Mouse (Mus musculus) hindbrain, embryonic 16.5 days (tissue): ENCODE results near the gene Pecam1. TPM values are rescaled to one million over a fixed set of nuclear protein-coding genes. Genes with fewer than 3 reads are reported as not detected.
"Not testable (repeated sequence)": the region's sequence is repeated elsewhere in the genome, so short reads cannot be mapped to it uniquely, and the experiment has no call there.

ENCODE experiments used
- ATAC-seq: fragments of 200-750 bp; cut with Nextera tagmentation; 2 replicates; pipeline ENCODE4 v1.8.0; 2017; ENCODE audit warnings: moderate TSS enrichment, moderate library complexity
- H3K27ac ChIP-seq: fragments of 300-500 bp; sonication (generic); 2 replicates; pipeline ENCODE4 v1.5.1; 2014; ENCODE audit warnings: low read depth, mild to moderate bottlenecking, control low read depth, low read length, moderate library complexity
- H3K27me3 ChIP-seq: fragments of 300-500 bp; sonication (generic); replicated peaks from 2 replicates; pipeline ENCODE4 v1.6.1; 2014; ENCODE audit warnings: low read length; ENCODE audit not compliant: control insufficient read depth, insufficient read depth
- H3K36me3 ChIP-seq: fragments of 300-500 bp; sonication (generic); 2 replicates; pipeline ENCODE4 v1.6.1; 2014; ENCODE audit warnings: mild to moderate bottlenecking, low read length, moderate library complexity, mixed read lengths; ENCODE audit not compliant: control insufficient read depth, insufficient read depth
- H3K4me1 ChIP-seq: fragments of 300-500 bp; sonication (generic); 2 replicates; pipeline ENCODE4 v1.6.1; 2014; ENCODE audit warnings: low read depth, low read length; ENCODE audit not compliant: control insufficient read depth, insufficient read depth
- H3K4me2 ChIP-seq: fragments of 300-500 bp; sonication (generic); 2 replicates; pipeline ENCODE4 v1.6.1; 2014; ENCODE audit warnings: mild to moderate bottlenecking, low read length, control low read depth, moderate library complexity
- H3K4me3 ChIP-seq: fragments of 300-500 bp; sonication (generic); 2 replicates; pipeline ENCODE4 v1.5.1; 2014; ENCODE audit warnings: mild to moderate bottlenecking, low read length, control low read depth, moderate library complexity
- H3K9ac ChIP-seq: fragments of 300-500 bp; sonication (generic); 2 replicates; pipeline ENCODE4 v1.6.1; 2014; ENCODE audit warnings: low read depth, mild to moderate bottlenecking, control low read depth, low read length, moderate library complexity
- H3K9me3 ChIP-seq: fragments of 300-500 bp; sonication (generic); 2 replicates; pipeline ENCODE4 v1.6.1; 2014; ENCODE audit warnings: mild to moderate bottlenecking, low read length, moderate library complexity; ENCODE audit not compliant: control insufficient read depth
- WGBS: fragments of 180-500 bp; shearing (Covaris S2); extraction: QIAGEN DNeasy Blood & Tissue Kit; methylation state at CpG from one replicate; pipeline ENCODE4 v1.1.7; 2014; 5-methylcytosine and 5-hydroxymethylcytosine counted together
- polyA plus RNA-seq: library from polyadenylated mRNA; unstranded; fragments of >200 nt; fragmentation: Nextera tagmentation; extraction: Ambion mirVana; gene quantifications from 2 replicates; pipeline ENCODE4 v1.2.1, GENCODE M21; 2015

Pecam1 gene
- polyA plus RNA-seq, 1 experiment from 2014 or later = 16.4 TPM

- peaks cover 4% of the 10 kb centered on the region; the same call in 1 of the 2 replicates for H3K4me1 ChIP-seq
- ATAC-seq = no peak
- H3K27ac ChIP-seq = no peak overlapping the region
- H3K4me2 ChIP-seq = no peak overlapping the region
- no peak overlapping the region for H3K9ac ChIP-seq
- no peaks in the 10 kb centered on the region for H3K9me3 ChIP-seq
- H3K27me3 ChIP-seq = no peaks in the 10 kb centered on the region
- WGBS = 27% methylated on average over 9 of the region's 9 CpGs
- H3K4me3 ChIP-seq = no peak overlapping the region
- no peaks in the 10 kb centered on the region for H3K36me3 ChIP-seq
These were observed 110.4 kb downstream of the Pecam1 start for GRCm38 (mm10) chr11:106640059-106640458.

- Histone ChIP-seq H3K9me3 (no peaks in the 10 kb centered on the region), H3K4me1 (peaks cover 4% of the 10 kb centered on the region; the same call in 1 of the 2 replicates), H3K4me2 (no peak overlapping the region), H3K36me3 (no peaks in the 10 kb centered on the region), H3K27me3 (no peaks in the 10 kb centered on the region), H3K27ac (no peak overlapping the region), H3K4me3 (no peak overlapping the region), H3K9ac (no peak overlapping the region)
- no peak for ATAC-seq
- 23% methylated on average over 5 of the region's 5 CpGs for WGBS
These were observed 111.1 kb downstream of the Pecam1 start for GRCm38 (mm10) chr11:106639356-106639692.

- H3K36me3 ChIP-seq = no peaks in the 10 kb centered on the region
- peaks cover 4% of the 10 kb centered on the region; the same call in 1 of the 2 replicates for H3K4me1 ChIP-seq
- no peak overlapping the region for H3K4me3 ChIP-seq
- no peaks in the 10 kb centered on the region for H3K9me3 ChIP-seq
- no peak overlapping the region for H3K9ac ChIP-seq
- no peak overlapping the region for H3K4me2 ChIP-seq
- no peak for ATAC-seq
- H3K27ac ChIP-seq = no peak overlapping the region
- no peaks in the 10 kb centered on the region for H3K27me3 ChIP-seq
- 34% methylated on average over 9 of the region's 9 CpGs for WGBS
These were observed 111.7 kb downstream of the Pecam1 start for GRCm38 (mm10) chr11:106638551-106639355.

GRCm38 (mm10) chr11:106637754-106638153 lies 112.7 kb downstream of the Pecam1 start:
- no peaks in the 10 kb centered on the region for H3K36me3 ChIP-seq
- no peaks in the 10 kb centered on the region for H3K9me3 ChIP-seq
- H3K9ac ChIP-seq = no peak overlapping the region
- no peak overlapping the region for H3K4me2 ChIP-seq
- H3K27me3 ChIP-seq = no peaks in the 10 kb centered on the region
- no peak overlapping the region for H3K4me3 ChIP-seq
- WGBS = 14% methylated on average over 7 of the region's 7 CpGs
- peaks cover 4% of the 10 kb centered on the region; the same call in 1 of the 2 replicates for H3K4me1 ChIP-seq
- ATAC-seq = no peak
- H3K27ac ChIP-seq = no peak overlapping the region

GRCm38 (mm10) chr11:106635946-106636345 lies 114.5 kb downstream of the Pecam1 start:
- WGBS = 50% methylated on average over 2 of the region's 2 CpGs
- Histone ChIP-seq H3K4me3 (no peak overlapping the region), H3K27ac (no peak overlapping the region), H3K4me1 (peaks cover 4% of the 10 kb centered on the region; the same call in 1 of the 2 replicates), H3K27me3 (no peaks in the 10 kb centered on the region), H3K9me3 (0 out of 2 replicates have a peak, but pooled peaks cover 4% of the 10 kb centered on the region), H3K9ac (no peak overlapping the region), H3K36me3 (no peaks in the 10 kb centered on the region), H3K4me2 (no peak overlapping the region)
- ATAC-seq = no peak

- WGBS = 98% methylated on average over 3 of the region's 3 CpGs
- not testable (repeated sequence) for H3K4me2 ChIP-seq, H3K27me3 ChIP-seq, H3K9me3 ChIP-seq, H3K27ac ChIP-seq, H3K9ac ChIP-seq, H3K4me1 ChIP-seq, H3K36me3 ChIP-seq, ATAC-seq, H3K4me3 ChIP-seq
These were observed 116.3 kb downstream of the Pecam1 start for GRCm38 (mm10) chr11:106634175-106634574.

- ATAC-seq = no peak
- Histone ChIP-seq H3K27me3 (no peaks in the 10 kb centered on the region), H3K36me3 (no peaks in the 10 kb centered on the region), H3K4me1 (peaks cover 4% of the 10 kb centered on the region; the same call in 1 of the 2 replicates), H3K9me3 (0 out of 2 replicates have a peak, but pooled peaks cover 4% of the 10 kb centered on the region), H3K4me3 (no peak overlapping the region), H3K4me2 (no peak overlapping the region), H3K9ac (no peak overlapping the region), H3K27ac (no peak overlapping the region)
- WGBS = 80% methylated on average over 2 of the region's 2 CpGs
These were observed 117.0 kb downstream of the Pecam1 start for GRCm38 (mm10) chr11:106633456-106633855.

GRCm38 (mm10) chr11:106627692-106628091 lies 122.7 kb downstream of the Pecam1 start:
- ATAC-seq = peak; percentile 42; the same call in 1 of the 2 replicates
- Histone ChIP-seq H3K27me3 (no peaks in the 10 kb centered on the region), H3K4me1 (no peaks in the 10 kb centered on the region), H3K9me3 (0 out of 2 replicates have a peak, but pooled peaks cover 4% of the 10 kb centered on the region), H3K4me3 (no peak overlapping the region), H3K36me3 (no peaks in the 10 kb centered on the region), H3K27ac (no peak overlapping the region), H3K9ac (no peak overlapping the region), H3K4me2 (no peak overlapping the region)
- WGBS = 23% methylated on average over 6 of the region's 6 CpGs

- no peak for ATAC-seq
These were observed 124.9 kb downstream of the Pecam1 start for GRCm38 (mm10) chr11:106625577-106625976.

More at GRCm38 (mm10) chr11:106625577-106625976, 124.9 kb downstream of the Pecam1 start:
- H3K9me3 ChIP-seq = no peaks in the 10 kb centered on the region
- no peaks in the 10 kb centered on the region for H3K4me1 ChIP-seq
- WGBS = 38% methylated on average over 3 of the region's 3 CpGs
- no peak overlapping the region for H3K4me3 ChIP-seq
- H3K4me2 ChIP-seq = no peak overlapping the region
- no peak overlapping the region for H3K27ac ChIP-seq
- no peak overlapping the region for H3K9ac ChIP-seq
- H3K27me3 ChIP-seq = no peaks in the 10 kb centered on the region
- no peaks in the 10 kb centered on the region for H3K36me3 ChIP-seq
